Mouse (Mus musculus): ENCODE data around the gene Ring1. TPM values are rescaled to one million over a fixed set of nuclear protein-coding genes. Genes with fewer than 3 reads are reported as not detected.

Gene Ring1
- polyA plus RNA-seq, 1 experiment, result 29.9 TPM

DNA sequence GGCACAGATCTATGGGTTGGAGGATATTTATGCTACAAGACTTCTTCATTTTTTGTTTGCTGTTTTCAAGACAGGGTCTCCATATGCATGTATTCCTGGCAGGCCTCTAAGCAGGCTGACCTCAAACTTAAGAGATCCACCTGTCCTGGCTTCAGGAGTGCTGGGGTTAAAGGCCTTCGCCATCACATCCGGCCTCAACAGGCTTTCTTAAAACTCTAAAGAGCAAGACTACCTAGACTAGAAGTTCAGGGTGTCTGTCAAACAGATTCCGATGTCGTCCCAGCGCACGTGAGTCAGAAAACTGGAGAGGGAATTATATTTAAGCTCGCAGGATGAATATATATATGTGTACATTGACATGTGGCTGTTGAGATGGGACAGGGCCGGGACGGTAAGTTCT is 802 bp downstream of the Ring1 start:
- H3K36me3 ChIP-seq (ENCODE audit: control insufficient read depth, insufficient read depth, low read length), result peaks cover 20% of the 10 kb centered on the region
- no peak overlapping the region for H3K27ac ChIP-seq (ENCODE audit: insufficient read depth, low read depth, low read length)
- 55% methylated on average over 9 of the region's 9 CpGs for WGBS
- no peaks in the 10 kb centered on the region for H3K27me3 ChIP-seq (ENCODE audit: control insufficient read depth, insufficient read depth, low read length)
- TF ChIP-seq CTCF (IDR thresholded peaks at IDR 0.05; ENCODE audit: extremely low read depth, insufficient read length, insufficient replicate concordance, low read depth, low read length), result no peak
- no peak for TF ChIP-seq POLR2A (IDR thresholded peaks at IDR 0.05; ENCODE audit: low read depth, low read length)
- peaks cover 12% of the 10 kb centered on the region for H3K4me1 ChIP-seq (ENCODE audit: control insufficient read depth, insufficient read depth, insufficient read length, low read length)
- H3K4me3 ChIP-seq (ENCODE audit: low read depth, low read length), result peak overlapping the region; percentile 76; the same call in 1 of the 2 replicates

DNA sequence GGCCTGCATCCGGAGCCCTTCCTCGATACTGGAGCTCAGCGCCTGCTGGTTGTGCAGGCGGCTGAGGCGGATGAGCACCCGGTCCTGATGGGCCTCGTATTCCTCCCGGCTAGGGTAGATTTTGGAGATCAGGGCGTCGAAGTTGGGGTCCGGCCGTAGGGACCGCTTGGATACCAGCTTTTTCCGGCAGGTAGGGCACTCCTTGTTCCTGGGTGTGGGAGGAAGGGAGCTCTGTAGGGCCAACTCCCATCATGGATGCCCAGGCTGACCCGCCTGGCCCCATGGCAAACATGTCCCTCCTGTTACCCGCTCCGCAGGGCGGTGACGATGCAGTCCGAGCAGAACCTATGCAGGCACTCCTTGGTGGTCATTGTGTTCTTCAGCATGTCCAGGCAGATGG is 1.5 kb downstream of the Ring1 start:
- 94% methylated on average over 20 of the region's 20 CpGs for WGBS
- H3K36me3 ChIP-seq (ENCODE audit: control insufficient read depth, insufficient read depth, low read length), result peaks cover 17% of the 10 kb centered on the region
- TF ChIP-seq POLR2A (IDR thresholded peaks at IDR 0.05; ENCODE audit: low read depth, low read length), result no peak
- no peak for TF ChIP-seq CTCF (IDR thresholded peaks at IDR 0.05; ENCODE audit: extremely low read depth, insufficient read length, insufficient replicate concordance, low read depth, low read length)
- no peak overlapping the region for H3K4me3 ChIP-seq (ENCODE audit: low read depth, low read length)
- peaks cover 11% of the 10 kb centered on the region for H3K4me1 ChIP-seq (ENCODE audit: control insufficient read depth, insufficient read depth, insufficient read length, low read length)
- H3K27me3 ChIP-seq (ENCODE audit: control insufficient read depth, insufficient read depth, low read length), result no peaks in the 10 kb centered on the region
- H3K27ac ChIP-seq (ENCODE audit: insufficient read depth, low read depth, low read length), result no peak overlapping the region

GRCm38 (mm10) chr17:34022414-34022783 is 2.1 kb downstream of the Ring1 start:
- TF ChIP-seq CTCF (IDR thresholded peaks at IDR 0.05; ENCODE audit: extremely low read depth, insufficient read length, insufficient replicate concordance, low read depth, low read length) (no peak), POLR2A (IDR thresholded peaks at IDR 0.05; ENCODE audit: low read depth, low read length) (no peak)
- Histone ChIP-seq H3K27me3 (ENCODE audit: control insufficient read depth, insufficient read depth, low read length) (no peaks in the 10 kb centered on the region), H3K36me3 (ENCODE audit: control insufficient read depth, insufficient read depth, low read length) (peaks cover 17% of the 10 kb centered on the region), H3K4me3 (ENCODE audit: low read depth, low read length) (no peak overlapping the region), H3K27ac (ENCODE audit: insufficient read depth, low read depth, low read length) (no peak overlapping the region), H3K4me1 (ENCODE audit: control insufficient read depth, insufficient read depth, insufficient read length, low read length) (peaks cover 10% of the 10 kb centered on the region)
- 93% methylated on average over 14 of the region's 14 CpGs for WGBS

DNA sequence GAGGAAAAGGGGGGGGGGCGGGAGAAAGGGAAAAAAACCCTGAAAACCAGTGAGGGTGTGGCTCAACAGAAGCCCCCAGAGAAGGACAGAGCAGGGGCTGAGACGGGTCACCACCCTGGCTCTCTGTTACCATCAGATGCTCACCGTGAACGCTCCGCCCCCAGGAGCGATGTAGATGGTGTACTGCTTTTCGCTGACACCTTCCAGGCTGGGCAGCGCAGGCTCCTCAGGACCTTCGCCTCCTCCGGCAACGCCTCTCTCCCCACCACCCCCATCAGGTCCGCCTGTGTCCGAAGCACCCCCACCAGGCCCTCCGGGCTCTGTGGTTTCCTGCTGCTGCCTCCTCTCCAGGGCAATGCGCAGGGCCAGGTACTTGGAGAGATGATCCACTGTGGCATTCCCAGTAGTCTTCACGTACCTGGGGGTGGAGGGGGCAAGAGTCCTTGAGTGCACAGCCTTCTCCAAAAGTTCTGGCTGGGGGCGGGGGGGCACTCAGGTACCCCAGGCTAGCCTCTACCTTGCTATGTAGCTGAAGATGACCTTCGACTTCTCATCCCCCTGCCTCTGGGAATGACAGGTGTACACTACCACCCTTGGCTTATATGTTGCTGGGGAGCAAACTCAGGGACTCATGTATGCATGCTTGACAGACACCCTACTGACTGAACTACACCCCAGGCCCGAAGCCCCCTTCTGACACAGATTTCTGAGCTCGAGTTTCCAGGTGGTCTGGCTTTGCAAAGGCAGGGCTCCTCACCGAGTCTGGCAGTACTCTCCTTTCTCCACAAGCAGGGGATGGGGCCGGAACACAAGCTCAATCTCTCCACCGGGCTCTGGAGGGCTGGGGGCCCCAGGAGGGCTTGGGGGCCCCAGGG is 2.7 kb downstream of the Ring1 start:
- Histone ChIP-seq H3K27ac (ENCODE audit: insufficient read depth, low read depth, low read length) (no peak overlapping the region), H3K4me3 (ENCODE audit: low read depth, low read length) (no peak overlapping the region), H3K27me3 (ENCODE audit: control insufficient read depth, insufficient read depth, low read length) (no peaks in the 10 kb centered on the region), H3K36me3 (ENCODE audit: control insufficient read depth, insufficient read depth, low read length) (peaks cover 17% of the 10 kb centered on the region), H3K4me1 (ENCODE audit: control insufficient read depth, insufficient read depth, insufficient read length, low read length) (peaks cover 4% of the 10 kb centered on the region; the same call in 1 of the 2 replicates)
- WGBS, result 98% methylated on average over 23 of the region's 23 CpGs
- TF ChIP-seq CTCF (IDR thresholded peaks at IDR 0.05; ENCODE audit: extremely low read depth, insufficient read length, insufficient replicate concordance, low read depth, low read length), result no peak
- TF ChIP-seq POLR2A (IDR thresholded peaks at IDR 0.05; ENCODE audit: low read depth, low read length), result no peak

DNA sequence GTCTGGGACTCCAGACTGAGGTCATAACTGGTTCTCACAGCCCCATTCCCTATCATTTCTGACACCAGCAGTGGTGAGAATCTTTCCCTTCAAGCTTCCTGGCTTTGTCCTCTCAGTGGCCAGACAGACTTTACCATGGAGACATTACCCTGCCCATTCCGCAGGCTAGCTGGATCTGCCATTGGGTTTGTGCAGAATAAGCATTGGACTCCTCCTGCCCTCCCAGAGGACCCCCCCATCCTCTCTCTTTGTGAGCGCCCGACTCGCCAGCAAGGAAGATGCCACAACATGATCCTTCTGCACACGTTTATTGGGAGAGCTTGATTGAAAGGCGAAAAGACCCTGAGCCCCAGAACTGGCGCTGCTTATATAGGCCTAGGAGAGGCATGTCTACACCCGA is 11.0 kb downstream of the Ring1 start:
- H3K27me3 ChIP-seq (ENCODE audit: control insufficient read depth, insufficient read depth, low read length), result no peaks in the 10 kb centered on the region
- TF ChIP-seq POLR2A (IDR thresholded peaks at IDR 0.05; ENCODE audit: low read depth, low read length) (no peak), CTCF (IDR thresholded peaks at IDR 0.05; ENCODE audit: extremely low read depth, insufficient read length, insufficient replicate concordance, low read depth, low read length) (no peak)
- no peak overlapping the region for H3K4me3 ChIP-seq (ENCODE audit: low read depth, low read length)
- no peak overlapping the region for H3K27ac ChIP-seq (ENCODE audit: insufficient read depth, low read depth, low read length)
- no peaks in the 10 kb centered on the region for H3K4me1 ChIP-seq (ENCODE audit: control insufficient read depth, insufficient read depth, insufficient read length, low read length)
- 96% methylated on average over 8 of the region's 8 CpGs for WGBS
- H3K36me3 ChIP-seq (ENCODE audit: control insufficient read depth, insufficient read depth, low read length), result no peaks in the 10 kb centered on the region

- H3K4me1 ChIP-seq (ENCODE audit: control insufficient read depth, insufficient read depth, insufficient read length, low read length), result no peaks in the 10 kb centered on the region
- H3K36me3 ChIP-seq (ENCODE audit: control insufficient read depth, insufficient read depth, low read length), result no peaks in the 10 kb centered on the region
- 71% methylated on average over 5 of the region's 5 CpGs for WGBS
- no peaks in the 10 kb centered on the region for H3K27me3 ChIP-seq (ENCODE audit: control insufficient read depth, insufficient read depth, low read length)
- no peak overlapping the region for H3K4me3 ChIP-seq (ENCODE audit: low read depth, low read length)
- no peak overlapping the region for H3K27ac ChIP-seq (ENCODE audit: insufficient read depth, low read depth, low read length)
- TF ChIP-seq POLR2A (IDR thresholded peaks at IDR 0.05; ENCODE audit: low read depth, low read length) (no peak), CTCF (IDR thresholded peaks at IDR 0.05; ENCODE audit: extremely low read depth, insufficient read length, insufficient replicate concordance, low read depth, low read length) (no peak)
These were observed 14.3 kb downstream of the Ring1 start for GRCm38 (mm10) chr17:34010156-34010555.

DNA sequence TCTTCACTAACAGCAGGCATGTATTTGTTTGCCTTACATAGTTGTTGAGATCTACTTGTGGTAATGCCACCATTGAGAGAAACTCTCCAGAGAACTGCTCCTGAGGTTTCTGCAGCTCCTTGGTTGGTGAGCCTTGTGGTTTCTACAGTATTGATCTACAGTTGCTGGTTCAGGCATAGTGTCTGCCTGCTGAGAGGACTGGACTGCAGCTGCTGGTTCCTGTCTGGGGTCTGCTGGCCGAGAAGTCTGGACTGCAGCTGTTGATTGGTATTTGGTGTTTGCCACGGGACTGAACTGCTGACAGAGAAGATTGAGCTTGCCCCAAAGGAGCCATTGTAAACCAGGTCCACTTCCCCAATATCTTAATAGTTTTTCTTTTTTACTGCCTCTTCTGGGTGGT is 17.9 kb downstream of the Ring1 start:
- H3K27me3 ChIP-seq (ENCODE audit: control insufficient read depth, insufficient read depth, low read length), result no peaks in the 10 kb centered on the region
- TF ChIP-seq CTCF (IDR thresholded peaks at IDR 0.05; ENCODE audit: extremely low read depth, insufficient read length, insufficient replicate concordance, low read depth, low read length) (no peak), POLR2A (IDR thresholded peaks at IDR 0.05; ENCODE audit: low read depth, low read length) (no peak)
- no peak overlapping the region for H3K27ac ChIP-seq (ENCODE audit: insufficient read depth, low read depth, low read length)
- no peak overlapping the region for H3K4me3 ChIP-seq (ENCODE audit: low read depth, low read length)
- no peaks in the 10 kb centered on the region for H3K36me3 ChIP-seq (ENCODE audit: control insufficient read depth, insufficient read depth, low read length)
- WGBS, result 49% methylated on average over 2 of the region's 2 CpGs
- no peaks in the 10 kb centered on the region for H3K4me1 ChIP-seq (ENCODE audit: control insufficient read depth, insufficient read depth, insufficient read length, low read length)

All from small intestine, adult 2 months (tissue).